Mouse (Mus musculus) heart, adult 2 months (tissue): ENCODE measurements around the gene Dnajc28.

Source experiments
- CTCF ChIP-seq: fragments of 200-600 bp; IDR thresholded peaks from 2 replicates; pipeline ENCODE4 v1.8.1; 2022; ENCODE audit warnings: antibody characterized with exemption, mild to moderate bottlenecking, moderate library complexity
- POLR2A ChIP-seq: fragments of 200-500 bp; IDR thresholded peaks from 2 replicates; pipeline ENCODE4 v1.6.1; 2011; ENCODE audit warnings: mild to moderate bottlenecking, low read depth, low read length, control low read depth; ENCODE audit not compliant: insufficient read depth

- TF ChIP-seq POLR2A (no peak), CTCF (peak; percentile 23; the same call in 1 of the 2 replicates)
These were observed 19.6 kb downstream of the Dnajc28 start for GRCm38 (mm10) chr16:91599242-91599641.
